Mouse (Mus musculus): ENCODE results near the gene Tac4.

Gene Tac4
- long read RNA-seq, experiment 1, result 0 reads
- long read RNA-seq, experiment 2, result 0 reads

DNA sequence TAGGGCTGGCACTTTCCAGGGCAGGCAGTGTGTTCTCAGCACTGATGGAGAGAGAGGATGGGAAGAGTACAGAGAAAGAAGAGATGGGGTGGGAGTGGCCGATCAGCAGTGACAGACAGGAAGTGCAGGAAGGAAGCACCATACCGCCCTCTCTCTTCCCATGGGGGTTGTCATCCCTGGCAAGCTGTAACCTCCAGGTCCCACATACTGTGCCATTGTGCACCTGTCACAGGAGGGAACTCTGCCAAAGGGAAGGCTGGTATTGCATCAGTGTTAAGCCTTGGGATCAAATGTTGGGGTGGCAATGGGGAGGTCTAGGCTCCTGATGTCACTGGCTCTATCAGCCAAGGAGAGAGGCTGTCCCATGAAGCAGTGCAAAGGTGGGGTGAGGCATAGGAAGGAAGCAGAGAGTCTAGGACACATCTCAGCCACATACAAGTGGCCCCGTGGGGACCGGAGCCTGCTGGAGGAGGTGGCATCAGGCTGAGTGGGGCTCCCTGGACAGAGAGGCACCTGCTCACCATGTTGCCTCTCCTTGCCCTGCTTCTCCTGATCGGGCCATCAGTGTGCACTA is at the start of gene Tac4:
TSS of gene Tac4 (plus strand) at position 352 of the 574 bp plus-strand sequence.
- intact Hi-C loops (cut with DNase I), result loop anchor here (2.0 kb wide), 1 partner anchor 38 kb away; no protein-coding TSS in a partner anchor

DNA sequence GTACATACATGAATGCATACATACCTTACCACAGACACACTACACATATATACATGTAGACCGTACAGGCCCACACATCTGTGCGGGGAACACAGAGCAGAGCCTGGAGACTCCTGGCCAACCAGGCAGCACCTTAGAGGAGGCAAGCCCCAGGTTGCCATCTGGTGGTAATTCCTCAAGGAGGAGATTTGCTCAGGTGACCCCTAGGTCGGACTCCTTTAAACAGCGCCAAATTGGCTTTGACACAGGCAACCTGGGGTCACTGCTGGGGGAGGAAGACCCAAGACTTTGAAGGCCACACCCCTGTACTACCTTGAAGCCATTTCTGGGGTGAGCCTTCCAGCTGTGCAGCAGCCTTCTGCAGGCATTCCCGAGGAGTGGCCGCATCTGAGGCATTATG is 47.7 kb upstream of the Tac4 start:
- intact Hi-C loops (cut with DNase I), result no loop called here

DNA sequence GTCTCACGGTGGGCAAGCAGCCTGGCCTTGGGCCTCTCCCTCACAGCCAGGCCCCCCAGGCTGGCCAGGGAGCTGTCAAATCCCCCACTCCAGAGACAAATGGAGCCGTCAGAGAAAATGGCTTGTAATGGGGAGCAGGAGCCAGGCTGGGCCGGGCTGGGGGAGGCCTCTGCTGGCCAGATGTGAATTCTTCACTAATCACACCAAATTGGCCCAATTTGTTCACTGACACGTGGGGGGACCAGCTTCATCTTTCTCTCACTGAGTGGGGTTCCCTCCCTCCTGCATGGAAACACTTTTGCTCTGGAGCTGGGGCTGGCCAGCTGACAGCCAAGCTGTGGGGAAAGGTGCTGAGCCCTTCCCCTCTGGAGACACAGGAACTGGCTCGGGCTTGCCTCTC is 47.0 kb upstream of the Tac4 start:
- intact Hi-C loops (cut with DNase I), result no loop called here

DNA sequence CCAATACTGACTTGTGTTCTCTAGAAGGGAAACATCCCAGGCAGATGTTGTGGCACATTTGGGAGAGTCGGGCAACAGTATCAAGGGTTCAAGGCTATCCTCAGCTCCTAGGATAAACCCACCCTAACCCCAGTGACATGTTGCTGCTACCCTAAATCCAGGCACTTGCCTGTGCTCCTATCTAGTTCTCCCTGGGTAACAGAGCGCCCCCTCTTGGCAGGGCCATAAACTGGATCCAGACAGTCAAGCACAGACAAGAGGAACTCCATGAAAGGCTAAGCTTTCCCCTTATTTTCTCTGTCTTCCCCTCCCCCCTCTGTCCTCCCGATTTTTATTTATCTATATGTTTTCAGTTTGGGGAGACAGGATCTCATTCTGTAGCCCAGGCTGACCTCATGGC is 45.1 kb upstream of the Tac4 start:
- intact Hi-C loops (cut with DNase I), result no loop called here

DNA sequence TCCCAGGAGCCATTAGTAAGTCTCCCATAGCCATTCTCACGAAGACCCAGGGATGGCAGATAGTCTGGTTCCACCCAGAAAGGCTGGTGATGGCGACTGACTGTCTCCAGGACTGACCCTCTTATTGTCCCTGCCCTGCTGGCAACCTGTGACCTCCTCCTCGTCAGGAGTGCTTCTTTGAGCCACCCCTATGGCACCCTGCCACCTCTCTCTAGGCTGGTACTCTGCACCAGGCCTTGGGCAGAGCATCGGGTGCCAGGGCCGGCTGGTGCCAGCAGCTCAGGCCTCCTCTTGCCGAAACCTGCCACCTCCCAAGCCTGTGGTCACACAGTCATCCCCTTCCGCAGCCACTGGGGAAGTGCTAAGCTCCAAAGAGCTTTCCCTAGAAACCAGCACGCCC is 42.2 kb upstream of the Tac4 start:
- intact Hi-C loops (cut with DNase I), result no loop called here

DNA sequence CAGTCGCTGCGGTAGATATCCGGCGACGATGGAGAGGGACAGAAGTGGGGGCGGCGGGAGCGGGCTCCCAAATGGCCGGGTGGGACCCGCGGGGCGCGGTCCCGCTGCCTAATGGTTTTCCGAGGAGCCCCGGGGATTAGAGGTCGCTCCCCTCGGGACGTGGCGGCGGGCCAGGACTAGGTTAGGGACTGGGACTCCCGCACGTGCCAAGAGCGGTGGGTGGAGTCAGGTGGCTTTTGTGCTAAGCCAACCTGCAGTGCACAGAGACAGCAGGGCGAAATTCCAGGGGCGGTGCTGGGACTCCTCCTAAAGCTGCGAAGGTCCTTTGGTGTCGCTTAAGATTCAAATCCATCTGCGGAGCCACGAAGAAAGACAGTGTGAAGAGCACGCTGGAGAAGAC is 37.9 kb upstream of the Tac4 start:
- intact Hi-C loops (cut with DNase I), result no loop called here

DNA sequence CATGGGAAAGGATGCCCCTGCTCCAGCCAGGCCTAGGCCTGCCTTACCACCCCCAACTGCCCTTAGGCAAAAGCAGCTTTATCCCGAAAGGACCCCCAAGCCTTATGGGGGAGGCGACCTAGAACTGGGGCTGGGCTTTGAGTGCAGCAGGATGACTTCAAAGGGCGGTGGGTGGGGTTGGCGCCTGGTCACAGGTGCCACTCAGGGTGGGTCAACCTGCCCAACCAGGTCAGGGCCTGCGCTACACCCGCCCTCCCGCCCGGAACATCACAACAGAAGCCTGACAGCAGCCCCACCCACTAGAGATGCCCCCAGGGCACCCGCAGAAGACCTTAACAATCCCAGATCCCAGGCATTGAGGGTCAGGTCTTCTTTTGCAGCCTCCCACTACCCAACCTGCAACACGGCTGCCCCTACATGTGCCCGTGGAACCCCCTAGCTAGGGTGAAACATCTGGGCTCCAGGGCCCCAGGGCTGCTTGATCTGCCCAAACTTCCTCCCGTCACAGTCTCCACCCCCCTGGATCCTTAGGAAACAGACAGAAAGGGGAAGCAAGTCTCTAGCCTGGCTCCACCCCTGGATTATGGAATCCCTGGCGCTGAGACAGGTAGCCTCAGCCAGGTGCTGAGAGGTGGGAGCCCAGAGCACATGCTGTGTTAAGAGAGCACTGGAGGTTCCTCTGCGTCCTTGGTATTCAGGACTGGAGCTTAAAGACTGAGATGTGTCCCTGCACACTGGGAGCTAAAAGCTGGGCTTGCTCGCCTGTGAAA is 37.0 kb upstream of the Tac4 start:
- intact Hi-C loops (cut with DNase I), result no loop called here

DNA sequence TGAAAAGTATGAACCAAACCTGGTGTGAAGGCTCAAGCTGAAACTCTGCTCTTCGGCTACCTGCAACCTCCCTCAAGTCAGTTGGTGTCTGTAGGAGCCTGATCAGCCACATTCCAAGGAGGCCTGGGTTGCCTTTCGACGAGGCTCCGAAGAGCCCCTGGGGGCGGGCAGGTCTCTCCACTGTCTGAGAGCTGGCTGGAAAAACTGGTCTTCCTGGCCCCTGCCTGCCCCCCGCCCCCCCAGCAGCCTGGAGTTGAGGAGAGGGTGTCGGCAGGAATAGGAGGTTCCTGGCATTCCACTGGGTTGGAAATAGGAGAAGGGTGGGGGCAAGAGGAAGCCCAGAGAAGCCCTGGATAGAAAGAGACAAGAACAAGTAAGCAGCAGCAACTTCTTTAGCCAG is 35.9 kb upstream of the Tac4 start:
- intact Hi-C loops (cut with DNase I), result no loop called here

DNA sequence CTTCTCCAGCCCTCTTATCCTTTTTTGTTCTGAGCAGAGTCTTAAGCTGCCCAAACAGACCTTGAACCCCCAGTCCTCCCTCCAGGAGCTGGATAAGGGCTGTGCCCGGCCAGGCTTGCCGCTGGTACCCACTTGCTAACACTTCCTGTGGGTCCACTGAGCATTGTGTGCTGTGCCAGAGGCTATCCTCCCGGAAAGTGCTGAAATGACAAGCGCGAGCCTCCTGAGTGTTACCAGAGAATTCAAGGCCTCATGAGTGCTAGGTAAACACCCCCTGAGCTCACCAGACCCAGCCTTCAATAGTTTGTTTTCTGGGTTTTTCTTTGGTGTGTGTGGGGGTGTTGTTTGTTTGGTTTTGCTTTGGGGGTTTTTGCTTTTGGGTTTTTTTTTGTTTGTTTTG is 33.9 kb upstream of the Tac4 start:
- intact Hi-C loops (cut with DNase I), result no loop called here

DNA sequence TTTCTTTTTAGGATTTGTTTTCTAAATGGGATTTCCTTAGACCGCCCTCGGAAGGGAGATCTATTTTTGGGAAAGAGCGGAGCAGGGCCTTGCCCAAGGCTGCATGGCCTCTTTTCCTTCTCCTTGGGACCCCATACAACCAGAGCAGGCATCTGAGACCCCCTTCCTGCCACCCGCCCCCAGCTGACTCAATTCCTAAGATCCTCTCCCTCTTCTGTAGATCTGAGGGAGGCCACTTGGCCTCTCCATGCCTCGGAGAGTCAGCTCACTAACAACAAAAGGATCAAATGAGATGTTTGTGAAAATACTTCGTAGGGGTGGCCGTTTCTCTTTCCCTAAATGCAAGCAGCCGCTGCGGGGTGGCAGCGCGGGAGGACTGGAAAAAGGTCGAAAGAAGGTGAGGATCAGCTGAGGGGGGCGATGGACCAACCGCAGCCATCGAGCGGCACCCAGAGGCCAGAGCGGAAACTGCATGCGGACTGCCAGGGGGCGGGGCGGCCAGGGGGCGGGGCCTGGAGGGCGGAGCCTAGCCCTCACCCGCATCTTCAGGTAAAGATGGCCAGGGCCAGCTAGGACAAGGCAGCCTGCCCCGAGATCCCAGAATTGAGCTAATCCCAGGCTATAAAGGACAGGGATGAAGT is 29.5 kb upstream of the Tac4 start:
- intact Hi-C loops (cut with DNase I), result loop anchor here (5.0 kb wide), 1 partner anchor 115 kb away; no protein-coding TSS in a partner anchor

DNA sequence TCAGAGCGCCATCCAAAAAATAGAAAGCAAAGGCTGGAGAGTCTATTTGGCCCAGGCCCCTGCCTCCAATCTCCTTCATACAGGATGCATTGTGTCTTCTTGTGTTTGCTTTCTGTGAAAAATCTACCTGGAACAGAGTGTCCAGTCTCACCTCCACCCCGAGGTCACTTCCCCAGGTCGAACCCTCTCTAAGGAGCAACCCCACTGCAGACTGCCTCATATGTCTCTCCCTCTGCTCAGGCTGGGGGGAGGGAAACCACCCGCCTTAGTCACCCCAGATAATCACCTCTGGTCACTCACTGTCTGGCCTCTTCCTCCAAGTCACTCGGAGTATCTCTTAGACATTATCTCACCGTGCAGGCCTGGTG is 29.0 kb upstream of the Tac4 start:
- intact Hi-C loops (cut with DNase I), result loop anchor here (5.0 kb wide), 1 partner anchor 115 kb away; no protein-coding TSS in a partner anchor

DNA sequence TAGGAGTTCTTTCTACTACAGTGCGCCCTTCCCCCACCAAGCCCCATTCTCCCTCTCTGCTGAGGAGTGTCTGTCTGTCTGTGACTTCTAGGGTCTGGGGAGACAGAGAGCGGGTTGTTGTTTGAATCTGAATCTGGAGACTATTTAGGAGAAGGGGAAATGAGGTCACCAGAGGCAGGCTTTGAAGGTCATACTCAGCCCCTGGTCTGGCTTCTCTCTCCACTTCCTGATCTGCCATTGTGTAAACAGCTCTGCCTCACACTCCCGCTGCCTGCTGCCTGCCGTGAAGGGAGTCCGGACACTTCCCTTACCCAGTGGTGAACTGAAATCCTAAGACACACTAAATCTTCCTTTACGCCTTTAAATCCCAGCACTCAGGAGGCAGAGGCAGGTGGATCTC is 22.9 kb upstream of the Tac4 start:
- intact Hi-C loops (cut with DNase I), result no loop called here

DNA sequence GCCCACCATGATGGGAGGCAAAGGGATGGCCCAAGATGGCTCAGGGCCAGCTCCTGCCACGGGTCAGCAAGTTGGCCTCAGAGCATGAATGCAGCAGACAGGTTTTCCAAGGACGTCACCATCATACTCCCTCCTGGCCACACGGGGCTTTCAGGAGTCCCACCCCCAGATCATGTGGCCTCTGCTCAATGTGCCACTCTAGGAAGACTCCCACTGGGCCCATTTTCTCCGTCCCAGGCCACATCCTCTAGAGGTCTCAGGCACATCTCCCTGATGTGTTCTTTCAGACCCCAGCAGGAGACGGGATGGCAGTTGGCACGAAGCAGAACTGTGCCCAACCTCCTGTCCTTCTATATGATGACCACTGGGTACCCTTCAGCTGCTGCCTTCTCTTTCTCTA is 18.7 kb upstream of the Tac4 start:
- intact Hi-C loops (cut with DNase I), result no loop called here

DNA sequence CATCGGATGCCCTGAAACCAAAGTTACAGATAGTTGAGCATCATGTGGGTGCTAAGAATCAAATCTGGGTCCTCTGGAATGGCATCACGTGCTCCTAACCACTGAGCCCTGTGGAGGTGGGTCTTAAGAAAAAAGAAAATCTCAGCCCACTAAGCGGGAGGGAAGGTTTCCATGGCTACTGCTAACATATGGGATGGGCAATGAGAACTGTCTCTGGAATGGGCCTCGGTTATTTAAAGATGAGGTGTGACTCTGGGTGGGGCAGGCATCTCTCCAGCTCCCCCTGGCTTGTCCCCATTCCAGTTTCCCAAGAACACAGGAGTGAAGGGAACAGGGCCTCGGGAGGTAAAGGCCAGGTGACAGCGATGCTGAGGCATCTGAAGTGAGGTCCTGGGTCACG is 15.9 kb upstream of the Tac4 start:
- intact Hi-C loops (cut with DNase I), result no loop called here

DNA sequence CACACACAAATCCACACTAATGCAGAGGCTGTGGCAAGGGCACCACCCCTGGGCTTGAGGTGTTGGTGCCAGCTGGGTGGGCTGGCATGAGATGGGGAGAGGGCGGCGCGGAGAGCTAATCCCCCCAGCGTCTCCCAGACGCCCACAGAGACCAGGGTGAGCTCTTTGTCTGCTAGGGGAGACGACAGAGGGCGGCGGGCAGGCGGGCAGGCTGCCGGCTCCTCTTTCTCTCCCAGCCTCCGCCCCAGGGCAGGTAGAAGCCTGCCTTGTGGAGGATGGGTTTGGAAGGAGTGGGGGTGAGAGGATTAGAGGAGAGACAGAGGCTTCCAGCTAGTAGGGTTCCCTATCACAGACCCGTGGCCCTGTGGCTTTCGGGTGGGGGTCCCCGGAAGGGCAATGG is 14.3 kb upstream of the Tac4 start:
- intact Hi-C loops (cut with DNase I), result no loop called here

DNA sequence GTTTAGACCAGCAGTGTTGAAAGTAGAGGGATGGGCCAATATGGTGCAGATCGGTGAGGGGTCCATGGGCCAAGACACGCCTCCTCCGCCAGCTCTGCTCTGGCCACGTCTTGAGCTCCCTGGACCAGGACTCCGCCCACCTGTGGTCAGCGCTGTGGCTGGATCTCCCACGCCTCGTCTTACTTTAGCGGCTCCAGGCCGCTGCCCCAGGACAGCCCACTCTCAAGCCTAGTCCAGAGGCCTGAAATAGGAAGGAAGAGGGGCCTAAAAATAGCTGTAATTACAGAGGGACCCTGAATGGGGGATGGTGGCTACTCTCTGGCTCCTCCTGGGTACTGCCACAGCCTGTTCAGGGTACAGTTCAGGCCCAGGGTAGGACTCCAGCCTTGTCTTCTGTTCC is 11.2 kb upstream of the Tac4 start:
- intact Hi-C loops (cut with DNase I), result loop anchor here (1.0 to 10.0 kb wide), 2 partner anchors 133 to 205 kb away; partner anchors contain the start of gene Pdk2

DNA sequence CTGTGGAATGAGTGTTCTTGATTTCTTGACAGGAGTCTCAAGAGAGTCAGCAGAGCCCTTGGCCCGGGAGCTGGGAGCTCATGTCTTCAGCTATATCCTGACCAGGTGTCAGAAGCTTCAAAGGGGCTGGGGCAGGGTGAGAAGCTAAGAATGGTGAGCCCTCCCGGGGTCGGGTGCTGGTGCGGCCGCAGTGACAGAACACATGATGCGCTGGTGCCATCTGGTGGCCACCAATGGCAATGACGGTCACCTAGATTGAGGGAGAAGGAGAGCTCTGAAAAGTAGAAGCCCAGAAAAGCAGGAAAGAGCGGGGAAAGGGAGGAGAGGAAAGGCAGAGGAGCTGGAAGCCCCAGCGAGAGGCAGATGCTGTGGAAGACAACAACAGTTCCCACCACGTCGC is 10.0 kb upstream of the Tac4 start:
- intact Hi-C loops (cut with DNase I), result loop anchor here (10.0 kb wide), 1 partner anchor 206 kb away; the partner anchor contains the start of gene Pdk2

DNA sequence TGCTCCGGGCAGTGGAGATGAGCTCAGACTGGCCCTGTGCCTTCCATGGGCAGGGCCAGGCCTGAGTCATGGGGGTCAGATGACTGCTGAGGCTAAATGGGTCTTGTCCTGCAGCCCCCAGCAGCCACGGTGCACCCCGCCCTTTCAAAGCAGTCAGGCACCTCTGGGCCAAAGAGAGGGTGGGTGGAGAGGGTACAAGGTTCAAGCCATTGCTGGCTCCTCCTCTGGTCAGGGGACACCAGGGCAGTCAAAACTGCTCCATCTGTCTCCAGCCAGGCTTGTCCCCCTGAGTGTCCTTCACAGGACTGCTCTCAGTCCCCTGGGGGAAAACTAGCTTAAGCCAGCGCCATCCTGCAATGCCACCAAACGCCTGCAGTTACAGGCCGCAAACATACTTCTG is 9.2 kb upstream of the Tac4 start:
- intact Hi-C loops (cut with DNase I), result loop anchor here (10.0 kb wide), 1 partner anchor 207 kb away; the partner anchor contains the start of gene Pdk2

DNA sequence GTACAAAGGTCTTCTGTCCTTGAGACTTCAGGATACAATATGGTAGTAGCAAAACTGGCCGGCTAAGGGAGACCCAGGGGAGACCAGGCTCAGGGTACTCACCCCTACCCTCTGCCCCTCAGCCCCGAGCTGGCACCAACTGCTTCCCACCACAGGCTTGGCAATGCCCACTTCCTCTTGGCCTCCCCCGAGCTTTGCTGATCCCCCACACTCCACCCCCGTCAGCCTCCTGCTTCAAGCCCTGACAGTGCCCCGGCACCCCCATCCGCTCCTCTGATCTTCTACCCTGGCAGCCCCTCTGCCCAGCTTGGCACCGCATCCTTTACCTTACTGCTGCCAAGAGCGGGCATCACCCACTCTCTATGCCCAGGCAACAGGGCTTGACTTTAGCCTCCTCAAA is 7.2 kb upstream of the Tac4 start:
- intact Hi-C loops (cut with DNase I), result loop anchor here (10.0 kb wide), 1 partner anchor 209 kb away; the partner anchor contains the start of gene Pdk2

DNA sequence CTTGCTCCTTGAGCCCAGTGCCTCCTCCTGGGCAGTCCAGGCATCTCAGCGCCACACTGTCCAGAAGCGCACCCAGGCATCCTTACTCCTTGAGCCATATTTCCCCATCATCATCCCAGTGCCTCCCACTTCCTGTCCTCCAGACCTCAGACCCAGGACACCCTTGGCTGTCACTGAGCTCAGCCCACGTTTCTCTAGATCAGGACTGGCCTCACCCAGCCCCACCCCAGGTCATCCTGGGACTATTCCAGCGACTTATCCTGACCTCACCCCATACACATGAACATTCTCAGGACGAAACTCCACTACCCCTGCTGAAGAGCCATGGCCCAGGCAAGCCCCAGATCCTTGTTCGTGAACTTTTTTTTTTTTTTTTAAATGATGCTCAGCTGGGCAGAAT is 5.6 kb upstream of the Tac4 start:
- intact Hi-C loops (cut with DNase I), result loop anchor here (10.0 kb wide), 1 partner anchor 211 kb away; the partner anchor contains the start of gene Pdk2

DNA sequence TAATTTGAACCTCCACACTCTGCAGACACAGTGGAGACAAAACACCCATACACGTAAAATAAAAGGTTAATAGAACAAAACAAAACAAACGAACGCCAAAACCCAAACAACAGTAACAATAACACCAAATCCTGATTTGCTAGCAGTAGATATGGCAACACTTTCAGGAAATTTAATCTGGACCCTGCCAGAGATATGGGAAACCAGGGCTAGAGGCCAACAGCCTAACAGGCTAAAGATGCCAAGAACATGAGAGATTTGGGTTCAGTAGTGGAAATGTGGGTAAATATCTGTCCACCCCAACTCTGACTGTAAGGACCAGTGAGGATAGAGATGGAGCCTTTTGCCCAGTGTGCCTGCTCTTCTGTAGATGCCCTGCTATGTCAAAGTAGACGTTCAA is 3.4 kb upstream of the Tac4 start:
- intact Hi-C loops (cut with DNase I), result loop anchor here (2.0 to 10.0 kb wide), 2 partner anchors 213 to 265 kb away; partner anchors contain the start of gene Pdk2

DNA sequence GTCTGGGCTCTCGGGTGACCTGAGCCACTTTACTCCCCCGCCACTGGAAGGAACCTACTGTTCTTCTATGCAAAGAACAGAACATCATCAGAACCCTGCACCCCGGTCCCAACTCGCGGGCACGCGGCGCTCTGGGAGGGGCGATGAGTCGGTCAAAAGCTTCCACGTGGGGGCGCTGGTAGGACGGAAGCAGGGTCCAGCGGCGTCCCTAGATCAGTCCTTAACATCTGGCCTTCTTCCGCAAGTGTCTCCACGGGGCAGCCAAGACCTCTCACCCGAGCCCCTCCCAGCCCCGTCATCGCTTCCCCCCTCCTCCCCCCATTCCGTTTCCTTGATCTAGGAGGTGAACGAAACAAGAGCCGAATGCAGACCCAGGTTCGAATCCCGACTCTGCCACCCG is 2.8 kb upstream of the Tac4 start:
- intact Hi-C loops (cut with DNase I), result loop anchor here (2.0 to 10.0 kb wide), 2 partner anchors 214 to 264 kb away; partner anchors contain the start of gene Pdk2
